Mouse (Mus musculus): ENCODE results near the gene Adam19.

DNA sequence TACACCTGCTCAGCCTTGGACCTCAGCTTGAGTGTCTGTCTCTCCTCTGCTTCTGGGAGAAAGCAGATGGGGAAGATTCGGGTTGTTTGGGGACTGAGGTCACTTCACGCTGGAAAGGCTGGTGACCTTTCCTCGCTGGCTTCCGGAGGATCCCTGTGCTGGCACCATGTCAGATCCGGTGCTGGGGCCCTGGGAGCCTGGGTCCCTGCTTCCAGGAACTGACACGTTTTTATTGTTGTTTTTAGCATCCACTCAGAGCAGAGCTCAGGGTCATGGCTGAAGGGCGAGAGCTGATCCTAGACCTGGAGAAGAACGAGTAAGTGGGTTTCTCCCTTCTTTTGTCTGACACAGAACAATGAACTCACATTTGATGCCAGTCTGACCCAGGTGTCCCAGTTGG is 9.0 kb downstream of the Adam19 start:
- TF ChIP-seq POLR2A (IDR thresholded peaks at IDR 0.05; ENCODE audit: borderline replicate concordance, insufficient read depth, low read length), result no peak
- TF ChIP-seq CTCF (IDR thresholded peaks at IDR 0.05; ENCODE audit: borderline replicate concordance, insufficient read depth, low read depth, low read length), result no peak
